Comparison of ENCODE assay signal across 21 mouse cellular contexts in genomic region chr9:21121483-21121882, GRCm38 (mm10). TPM values are rescaled to one million over a fixed set of nuclear protein-coding genes. Genes with fewer than 3 reads are reported as not detected.
DNase-seq lines count a peak whose midpoint lies in the region; ATAC-seq and TF ChIP-seq lines count a peak whose summit lies in the region.
"Had no signal": no experiment of that assay in that cellular context is flagged by ENCODE, and none has a peak within 500 bp of the region (broad histone marks: within the 10 kb centered on the region; RNA-seq: fewer than 3 reads in every experiment).

No protein-coding gene starts in this region.

- H3K4me2 ChIP-seq in kidney, embryonic 15.5 days = no peak overlapping the region
- no peak overlapping the region for H3K4me2 ChIP-seq in liver, embryonic 11.5 days
- H3K4me2 ChIP-seq: heart, embryonic 11.5 days; hindbrain, embryonic 12.5 days; hindbrain, embryonic 15.5 days had no signal

- no peak for ATAC-seq in kidney, embryonic 15.5 days (replicated peaks; ENCODE audit: low FRiP score)
- ATAC-seq in liver, embryonic 11.5 days (replicated peaks; ENCODE audit: low FRiP score) = no peak
- ATAC-seq: forebrain, embryonic 14.5 days; forebrain, postnatal 0 days had no signal

- H3K27ac ChIP-seq in kidney, adult 2 months (ENCODE audit: insufficient read depth, low read depth, low read length) = no peak overlapping the region
- no peak overlapping the region for H3K27ac ChIP-seq in kidney, embryonic 15.5 days
- no peak overlapping the region for H3K27ac ChIP-seq in liver, embryonic 11.5 days (ENCODE audit: low read depth, low read length)
- H3K27ac ChIP-seq: gastrocnemius, adult 2 months; hindbrain, embryonic 12.5 days; hindbrain, embryonic 15.5 days had no signal

- H3K4me1 ChIP-seq in kidney, adult 2 months (ENCODE audit: control insufficient read depth, insufficient read depth, low read length) = no peaks in the 10 kb centered on the region
- H3K4me1 ChIP-seq in kidney, embryonic 15.5 days = no peaks in the 10 kb centered on the region
- peaks cover 38% of the 10 kb centered on the region for H3K4me1 ChIP-seq in E14TG2a.4 (replicated peaks; ENCODE audit: low read depth, low read length)
- no peaks in the 10 kb centered on the region for H3K4me1 ChIP-seq in liver, embryonic 11.5 days (replicated peaks; ENCODE audit: control insufficient read depth, insufficient read depth, low read length)
- H3K4me1 ChIP-seq: hindbrain, embryonic 12.5 days; hindbrain, embryonic 15.5 days had no signal

- no peak overlapping the region for H3K4me3 ChIP-seq in kidney, adult 2 months (ENCODE audit: insufficient read depth, low read depth, low read length)
- H3K4me3 ChIP-seq in kidney, embryonic 15.5 days (replicated peaks) = no peak overlapping the region
- peak overlapping the region; percentile 77 for H3K4me3 ChIP-seq in E14TG2a.4 (replicated peaks; ENCODE audit: low read length)
- no peak overlapping the region for H3K4me3 ChIP-seq in liver, embryonic 11.5 days (ENCODE audit: low read depth, low read length)
- H3K4me3 ChIP-seq: gastrocnemius, adult 2 months; hindbrain, embryonic 12.5 days; hindbrain, embryonic 15.5 days had no signal

- no peaks in the 10 kb centered on the region for H3K27me3 ChIP-seq in kidney, adult 2 months (replicated peaks; ENCODE audit: control insufficient read depth, insufficient read depth, low read length)
- H3K27me3 ChIP-seq in kidney, embryonic 15.5 days = no peaks in the 10 kb centered on the region
- H3K27me3 ChIP-seq in E14TG2a.4 (ENCODE audit: insufficient read depth, low read length) = no peaks in the 10 kb centered on the region
- no peaks in the 10 kb centered on the region for H3K27me3 ChIP-seq in liver, embryonic 11.5 days (replicated peaks; ENCODE audit: control insufficient read depth, insufficient read depth, low read length)
- H3K27me3 ChIP-seq: hindbrain, embryonic 12.5 days; hindbrain, embryonic 15.5 days had no signal

- peak; percentile 48 for DNase-seq in kidney, adult 2 months
- DNase-seq in kidney, postnatal 14 days = peak; percentile 38
- DNase-seq in kidney, adult 11 months = no peak
- peak; percentile 55 for DNase-seq in R1 (ENCODE audit: low read depth, low spot score)
- no peak for DNase-seq in spleen, postnatal 10 days (ENCODE audit: low spot score in 2 of 2)
- no peak for DNase-seq in liver, embryonic 11.5 days (ENCODE audit: low spot score)
- DNase-seq: adrenal gland, adult 8-10 months; adrenal gland, postnatal 25 days; cerebellum, adult 11-12 months; cerebellum, adult 8-10 months; cerebellum, postnatal 10 days; forebrain, postnatal 0 days; gastrocnemius, adult 2 months; gastrocnemius, postnatal 14 days; heart, adult 11 months had no signal

- H3K9me3 ChIP-seq in kidney, embryonic 15.5 days (replicated peaks) = no peaks in the 10 kb centered on the region
- no peaks in the 10 kb centered on the region for H3K9me3 ChIP-seq in E14TG2a.4 (ENCODE audit: low read length)
- H3K9me3 ChIP-seq in liver, embryonic 11.5 days (ENCODE audit: control insufficient read depth, low read length) = no peaks in the 10 kb centered on the region
- H3K9me3 ChIP-seq: hindbrain, embryonic 12.5 days; hindbrain, embryonic 15.5 days had no signal

- no peak overlapping the region for H3K9ac ChIP-seq in kidney, embryonic 15.5 days
- no peak overlapping the region for H3K9ac ChIP-seq in liver, embryonic 11.5 days (ENCODE audit: low read depth, low read length)
- H3K9ac ChIP-seq: forebrain, postnatal 0 days; hindbrain, embryonic 12.5 days; hindbrain, embryonic 15.5 days had no signal

- H3K36me3 ChIP-seq in kidney, adult 2 months (ENCODE audit: control insufficient read depth, insufficient read depth, low read length) = no peaks in the 10 kb centered on the region
- H3K36me3 ChIP-seq in kidney, embryonic 15.5 days = peaks cover 40% of the 10 kb centered on the region
- H3K36me3 ChIP-seq in E14TG2a.4 (ENCODE audit: insufficient read depth, low read length) = peaks cover 45% of the 10 kb centered on the region
- peaks cover 8% of the 10 kb centered on the region; the same call in 1 of the 2 replicates for H3K36me3 ChIP-seq in liver, embryonic 11.5 days (ENCODE audit: control insufficient read depth, insufficient read depth, low read length)

- 89% methylated on average over 16 of the region's 16 CpGs for WGBS in kidney, adult 2 months
- WGBS in kidney, embryonic 15.5 days = 89% methylated on average over 16 of the region's 16 CpGs
- WGBS in liver, embryonic 11.5 days = 82% methylated on average over 16 of the region's 16 CpGs

- TF ChIP-seq POLR2A in kidney, adult 2 months (IDR thresholded peaks at IDR 0.05; ENCODE audit: low read depth, low read length) = no peak

- no peak for TF ChIP-seq CTCF in kidney, adult 2 months (conservative IDR thresholded peaks at IDR 0.05; ENCODE audit: insufficient read depth, insufficient read length, low read depth, low read length)
- TF ChIP-seq CTCF in E14TG2a.4 (conservative IDR thresholded peaks at IDR 0.05; ENCODE audit: low read length) = no peak

RNA-seq across cellular contexts. Expression of gene Tyk2, which starts 9.6 kb away (rescaled TPM):
- polyA plus RNA-seq in kidney, adult 2 months (2012; rRNA removed) = 17.0 and 19.0 TPM in 2 replicates
- 12.7 and 15.5 TPM in 2 replicates for polyA plus RNA-seq in kidney, embryonic 15.5 days (2015; fragmentation: Nextera tagmentation; extraction: Ambion mirVana)
- polyA plus RNA-seq in liver, embryonic 11.5 days (2014; fragmentation: Nextera tagmentation; extraction: Ambion mirVana) = 11.5 and 13.8 TPM in 2 replicates

RNA-seq across cellular contexts. Expression of gene Cdc37, which starts 28.3 kb away (rescaled TPM):
- 53.1 and 72.6 TPM in 2 replicates for polyA plus RNA-seq in kidney, adult 2 months (2012; rRNA removed)
- 332 and 351 TPM in 2 replicates for polyA plus RNA-seq in kidney, embryonic 15.5 days (2015; fragmentation: Nextera tagmentation; extraction: Ambion mirVana)
- 334 and 347 TPM in 2 replicates for polyA plus RNA-seq in liver, embryonic 11.5 days (2014; fragmentation: Nextera tagmentation; extraction: Ambion mirVana)

RNA-seq across cellular contexts. Expression of gene Raver1, which starts 29.7 kb away (rescaled TPM):
- 45.8 and 47.3 TPM in 2 replicates for polyA plus RNA-seq in kidney, adult 2 months (2012; rRNA removed)
- 67.9 and 76.3 TPM in 2 replicates for polyA plus RNA-seq in kidney, embryonic 15.5 days (2015; fragmentation: Nextera tagmentation; extraction: Ambion mirVana)
- 89.8 and 94.0 TPM in 2 replicates for polyA plus RNA-seq in liver, embryonic 11.5 days (2014; fragmentation: Nextera tagmentation; extraction: Ambion mirVana)

RNA-seq across cellular contexts. Expression of gene Gm38431, which starts 29.7 kb away (rescaled TPM):
- polyA plus RNA-seq in kidney, adult 2 months (2012; rRNA removed) = 1.1 and 2.6 TPM in 2 replicates
- 2.2 and 3.0 TPM in 2 replicates for polyA plus RNA-seq in kidney, embryonic 15.5 days (2015; fragmentation: Nextera tagmentation; extraction: Ambion mirVana)
- 4.2 and 4.3 TPM in 2 replicates for polyA plus RNA-seq in liver, embryonic 11.5 days (2014; fragmentation: Nextera tagmentation; extraction: Ambion mirVana)

RNA-seq across cellular contexts. Expression of gene Pde4a, which starts 44.0 kb away (rescaled TPM):
- polyA plus RNA-seq in kidney, adult 2 months (2012; rRNA removed) = 7.8 and 9.0 TPM in 2 replicates
- 12.6 and 12.7 TPM in 2 replicates for polyA plus RNA-seq in kidney, embryonic 15.5 days (2015; fragmentation: Nextera tagmentation; extraction: Ambion mirVana)
- 5.3 and 5.4 TPM in 2 replicates for polyA plus RNA-seq in liver, embryonic 11.5 days (2014; fragmentation: Nextera tagmentation; extraction: Ambion mirVana)

Comparison
In these comparisons a context has a peak if more than half of its experiments do, and no peak if none do; other contexts are left out.
1. DNase-seq: peak in kidney, adult 2 months (single experiment), kidney, postnatal 14 days (single experiment) and R1 (single experiment); none in kidney, adult 11 months (single experiment), spleen, postnatal 10 days (0 of 2) and liver, embryonic 11.5 days (single experiment).